Mouse (Mus musculus) lung, embryonic 15.5 days (tissue): Measurements from ENCODE around the gene Cdk11b. TPM values are rescaled to one million over a fixed set of nuclear protein-coding genes. Genes with fewer than 3 reads are reported as not detected.
"Not testable (repeated sequence)": the region's sequence is repeated elsewhere in the genome, so short reads cannot be mapped to it uniquely, and the experiment has no call there.

Experiments
- ATAC-seq: fragments of 200-750 bp; cut with Nextera tagmentation; 2 replicates; pipeline ENCODE4 v1.8.0; 2017; ENCODE audit warnings: moderate number of reproducible peaks, borderline replicate concordance; ENCODE audit not compliant: low FRiP score, low TSS enrichment; ENCODE audit errors: extremely low read depth
- H3K27ac ChIP-seq: fragments of 300-500 bp; sonication (generic); 2 replicates; pipeline ENCODE4 v1.5.1; 2015; ENCODE audit warnings: moderate library complexity, mild to moderate bottlenecking, inconsistent platforms
- H3K27me3 ChIP-seq: fragments of 300-500 bp; sonication (generic); 2 replicates; pipeline ENCODE4 v1.6.1; 2015; ENCODE audit warnings: inconsistent platforms
- H3K36me3 ChIP-seq: fragments of 300-500 bp; sonication (generic); 2 replicates; pipeline ENCODE4 v1.6.1; 2015; ENCODE audit warnings: inconsistent platforms
- H3K4me1 ChIP-seq: fragments of 300-500 bp; sonication (generic); 2 replicates; pipeline ENCODE4 v1.6.1; 2015; ENCODE audit warnings: inconsistent platforms
- H3K4me2 ChIP-seq: fragments of 300-500 bp; sonication (generic); 2 replicates; pipeline ENCODE4 v1.6.1; 2015; ENCODE audit warnings: inconsistent platforms, mild to moderate bottlenecking, moderate library complexity
- H3K4me3 ChIP-seq: fragments of 300-500 bp; sonication (generic); 2 replicates; pipeline ENCODE4 v1.5.1; 2015; ENCODE audit warnings: mild to moderate bottlenecking, inconsistent platforms
- H3K9ac ChIP-seq: fragments of 300-500 bp; sonication (generic); 2 replicates; pipeline ENCODE4 v1.6.1; 2015; ENCODE audit warnings: inconsistent platforms
- H3K9me3 ChIP-seq: fragments of 300-500 bp; sonication (generic); 2 replicates; pipeline ENCODE4 v1.6.1; 2016; ENCODE audit warnings: inconsistent platforms
- WGBS: fragments of 180-500 bp; shearing (Covaris S2); methylation state at CpG from one replicate; pipeline ENCODE4 v1.1.7; 2015; 5-methylcytosine and 5-hydroxymethylcytosine counted together
- polyA plus RNA-seq: library from polyadenylated mRNA; unstranded; fragments of >200 nt; fragmentation: Nextera tagmentation; extraction: Ambion mirVana; gene quantifications from 2 replicates; pipeline ENCODE4 v1.2.1, GENCODE M21; 2015

Gene Cdk11b
- polyA plus RNA-seq, 1 experiment from 2014 or later = 53.6 TPM

DNA sequence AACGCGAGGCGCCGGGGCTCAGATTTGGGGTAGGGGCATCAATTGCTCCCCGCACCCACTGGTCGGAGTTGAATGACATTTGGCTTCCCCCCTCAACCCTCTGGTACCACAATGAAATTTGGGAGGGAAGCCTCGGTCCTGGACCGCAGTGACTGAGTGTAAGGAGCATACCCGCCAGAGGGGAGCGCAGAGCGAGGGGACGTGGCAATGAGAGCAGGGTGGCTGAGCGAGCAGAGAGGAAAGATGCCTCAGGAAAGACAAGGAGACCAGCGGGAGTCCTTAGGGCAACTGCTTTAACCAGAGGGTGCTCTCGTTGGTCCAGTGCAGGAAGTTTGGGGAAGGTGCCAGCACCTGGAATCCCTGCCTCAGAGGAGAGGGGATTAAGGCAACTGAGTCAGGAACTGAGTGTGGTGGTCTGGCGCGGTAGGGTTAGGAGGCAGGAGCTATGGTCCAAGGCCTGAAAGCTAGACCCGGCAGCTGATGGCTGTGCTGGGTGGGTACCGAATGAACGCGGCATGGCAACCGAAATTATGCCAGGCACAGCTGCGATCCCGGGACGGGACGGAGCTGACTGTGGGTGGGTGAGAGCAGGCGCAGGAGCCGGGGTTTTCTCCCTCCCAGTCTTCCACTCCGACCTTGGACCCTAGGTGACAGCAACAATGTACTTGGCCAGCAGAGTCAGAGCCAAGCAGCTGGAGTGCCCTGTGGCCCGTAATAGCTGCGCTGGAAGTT is 29.0 kb downstream of the Cdk11b start:
- Histone ChIP-seq H3K4me3 (peak overlapping the region; percentile 43), H3K27ac (no peak overlapping the region), H3K4me2 (peak overlapping the region; percentile 92), H3K27me3 (peaks cover 23% of the 10 kb centered on the region), H3K9ac (peak overlapping the region; percentile 43), H3K4me1 (peaks cover 43% of the 10 kb centered on the region), H3K36me3 (peaks cover 28% of the 10 kb centered on the region), H3K9me3 (no peaks in the 10 kb centered on the region)
- 2% methylated on average over 31 of the region's 31 CpGs for WGBS
- peak; percentile 17; the same call in 1 of the 2 replicates for ATAC-seq

GRCm38 (mm10) chr4:155654183-155654455 is 29.5 kb downstream of the Cdk11b start:
- peaks cover 23% of the 10 kb centered on the region for H3K27me3 ChIP-seq
- no peaks in the 10 kb centered on the region for H3K9me3 ChIP-seq
- WGBS = 2% methylated on average over 6 of the region's 6 CpGs
- peak overlapping the region; percentile 12; the same call in 1 of the 2 replicates for H3K9ac ChIP-seq
- peaks cover 43% of the 10 kb centered on the region for H3K4me1 ChIP-seq
- H3K4me3 ChIP-seq = peak overlapping the region; percentile 43
- ATAC-seq = no peak
- peaks cover 23% of the 10 kb centered on the region for H3K36me3 ChIP-seq
- peak overlapping the region; percentile 92 for H3K4me2 ChIP-seq
- H3K27ac ChIP-seq = no peak overlapping the region

DNA sequence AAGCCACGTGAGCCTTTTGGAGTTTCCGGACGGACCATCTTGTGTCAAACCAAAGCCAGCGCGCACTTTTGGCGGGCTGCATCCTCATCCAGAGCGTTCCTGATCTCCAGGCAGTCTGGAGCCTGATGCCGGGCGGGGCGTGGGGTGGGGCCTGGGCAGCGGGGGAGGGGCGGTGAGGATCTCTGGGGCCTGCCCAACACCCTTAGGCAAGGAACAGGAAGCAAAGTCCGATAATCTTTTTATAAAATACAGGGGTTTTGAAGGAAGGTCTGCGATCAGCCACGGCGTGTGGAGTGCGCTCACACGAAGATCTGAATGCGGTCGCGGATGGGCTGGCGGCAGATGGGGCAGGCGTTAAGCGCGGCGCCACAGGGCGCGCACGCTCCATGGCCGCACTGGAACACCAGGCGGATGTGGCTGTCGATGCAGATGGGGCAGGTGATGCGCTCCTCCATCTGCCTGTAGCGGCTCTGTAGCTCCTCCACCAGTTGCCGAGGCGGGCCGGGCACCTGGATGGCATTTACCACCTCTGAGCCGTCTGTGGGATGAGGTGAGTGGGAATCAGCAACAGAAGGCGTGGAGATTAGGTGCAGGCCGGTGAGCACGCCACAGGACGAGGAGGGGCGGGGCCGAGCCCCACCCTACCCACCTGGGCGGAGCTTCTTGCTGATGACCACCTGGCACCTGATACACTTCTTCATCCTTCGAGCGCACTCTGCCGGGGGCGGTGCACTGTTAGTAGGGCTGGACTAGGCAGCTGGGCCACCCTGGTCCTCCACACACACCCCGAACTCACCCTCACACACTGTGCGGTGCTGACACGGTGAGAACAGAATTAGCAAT is 30.0 kb downstream of the Cdk11b start:
- peak; percentile 68; the same call in 1 of the 2 replicates for ATAC-seq
- H3K36me3 ChIP-seq = peaks cover 18% of the 10 kb centered on the region
- H3K9ac ChIP-seq = peak overlapping the region; percentile 52
- peaks cover 43% of the 10 kb centered on the region for H3K4me1 ChIP-seq
- WGBS = 1% methylated on average over 52 of the region's 52 CpGs
- H3K4me2 ChIP-seq = peak overlapping the region; percentile 92
- H3K27ac ChIP-seq = peak overlapping the region; percentile 20
- peaks cover 23% of the 10 kb centered on the region for H3K27me3 ChIP-seq
- H3K9me3 ChIP-seq = no peaks in the 10 kb centered on the region
- peak overlapping the region; percentile 43 for H3K4me3 ChIP-seq

DNA sequence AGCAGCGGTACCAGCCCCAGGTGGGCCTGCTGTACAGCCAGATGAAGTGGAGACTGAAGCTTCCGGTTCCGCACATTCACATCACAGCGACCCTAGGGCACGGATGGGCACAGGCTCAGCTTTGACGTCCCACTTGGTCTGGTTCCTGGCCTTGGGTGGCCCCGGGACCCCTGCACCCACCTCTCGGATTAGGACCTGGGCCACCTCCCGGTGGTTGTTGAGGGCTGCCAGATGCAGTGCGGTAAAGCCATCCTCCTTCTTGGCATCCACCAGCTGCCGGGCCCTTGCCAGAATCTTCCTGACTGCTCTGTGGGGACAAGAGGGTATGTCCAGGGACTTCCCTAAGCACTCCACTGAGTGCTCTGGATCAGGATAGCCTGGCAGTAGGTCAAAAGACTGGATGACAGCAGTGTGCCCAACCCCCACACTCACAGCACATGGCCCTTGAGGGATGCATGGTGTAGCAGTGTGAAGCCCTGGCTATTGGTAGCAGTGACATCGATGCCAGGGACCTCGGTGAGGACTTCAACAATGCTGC is 31.6 kb downstream of the Cdk11b start:
- no peak overlapping the region for H3K4me2 ChIP-seq
- peaks cover 42% of the 10 kb centered on the region for H3K4me1 ChIP-seq
- no peak overlapping the region for H3K4me3 ChIP-seq
- no peaks in the 10 kb centered on the region for H3K9me3 ChIP-seq
- 0 out of 2 replicates have a peak, but pooled peaks cover 3% of the 10 kb centered on the region for H3K36me3 ChIP-seq
- 89% methylated on average over 13 of the region's 13 CpGs for WGBS
- no peak overlapping the region for H3K9ac ChIP-seq
- no peak for ATAC-seq
- no peak overlapping the region for H3K27ac ChIP-seq
- peaks cover 23% of the 10 kb centered on the region for H3K27me3 ChIP-seq

- Histone ChIP-seq H3K9me3 (no peaks in the 10 kb centered on the region), H3K27me3 (peaks cover 19% of the 10 kb centered on the region), H3K4me3 (no peak overlapping the region), H3K4me2 (no peak overlapping the region), H3K36me3 (0 out of 2 replicates have a peak, but pooled peaks cover 3% of the 10 kb centered on the region), H3K9ac (no peak overlapping the region), H3K27ac (no peak overlapping the region), H3K4me1 (peaks cover 20% of the 10 kb centered on the region)
- 90% methylated on average over 10 of the region's 10 CpGs for WGBS
- no peak for ATAC-seq
Measured at GRCm38 (mm10) chr4:155658961-155659360, 34.3 kb downstream of the Cdk11b start.

- Histone ChIP-seq H3K27ac (no peak overlapping the region), H3K4me2 (no peak overlapping the region), H3K36me3 (0 out of 2 replicates have a peak, but pooled peaks cover 7% of the 10 kb centered on the region), H3K9me3 (no peaks in the 10 kb centered on the region), H3K9ac (no peak overlapping the region), H3K4me3 (no peak overlapping the region), H3K4me1 (peaks cover 4% of the 10 kb centered on the region; the same call in 1 of the 2 replicates), H3K27me3 (0 out of 2 replicates have a peak, but pooled peaks cover 2% of the 10 kb centered on the region)
- no peak for ATAC-seq
- WGBS = 61% methylated on average over 12 of the region's 12 CpGs
Measured at GRCm38 (mm10) chr4:155660641-155661040, 36.0 kb downstream of the Cdk11b start.

DNA sequence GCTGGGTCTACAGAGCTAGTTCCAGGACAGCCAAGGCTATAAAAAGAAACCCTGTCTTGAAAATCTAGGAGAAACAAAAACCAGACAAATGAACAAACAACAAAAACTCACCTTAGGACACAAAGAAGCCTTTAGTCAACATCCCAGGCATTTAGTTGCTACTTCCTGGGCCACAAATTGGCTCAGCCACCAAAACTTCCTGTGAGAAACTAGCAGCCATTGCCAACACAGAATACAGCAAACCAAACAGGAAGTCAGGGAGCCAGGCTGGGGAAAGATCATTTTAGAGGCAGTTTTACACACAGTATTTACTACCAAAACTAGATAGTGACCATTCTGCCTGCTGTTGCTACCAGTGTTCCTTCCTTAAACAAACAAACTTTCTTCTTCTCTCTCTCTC is 42.2 kb downstream of the Cdk11b start:
- Histone ChIP-seq H3K27ac (0 out of 2 replicates have a peak overlapping the region, but pooled peaks have one; percentile 3), H3K36me3 (peaks cover 9% of the 10 kb centered on the region; the same call in 1 of the 2 replicates), H3K9me3 (no peaks in the 10 kb centered on the region), H3K9ac (no peak overlapping the region), H3K4me3 (no peak overlapping the region), H3K4me2 (no peak overlapping the region), H3K27me3 (no peaks in the 10 kb centered on the region), H3K4me1 (peaks cover 16% of the 10 kb centered on the region)
- no peak for ATAC-seq

- Histone ChIP-seq H3K4me1 (peaks cover 16% of the 10 kb centered on the region), H3K9me3 (no peaks in the 10 kb centered on the region), H3K4me2 (peak within 1 kb of the TSS; percentile 84), H3K4me3 (peak within 1 kb of the TSS; percentile 90), H3K27me3 (no peaks in the 10 kb centered on the region), H3K36me3 (peaks cover 9% of the 10 kb centered on the region; the same call in 1 of the 2 replicates), H3K9ac (peak within 1 kb of the TSS; percentile 74), H3K27ac (peak within 1 kb of the TSS; percentile 80)
- WGBS = under 1% methylated on average over 70 of the region's 73 CpGs
- ATAC-seq = peak; percentile 99
Measured at GRCm38 (mm10) chr4:155668689-155669597, 44.3 kb downstream of the Cdk11b start, which contains the start of gene Mib2. Gene Mib2 (minus strand): TSS chr4:155669198.

GRCm38 (mm10) chr4:155669598-155670075 is 45.0 kb downstream of the Cdk11b start:
- H3K27ac ChIP-seq = no peak overlapping the region
- 1% methylated on average over 8 of the region's 8 CpGs for WGBS
- peak overlapping the region; percentile 84 for H3K4me2 ChIP-seq
- peaks cover 4% of the 10 kb centered on the region; the same call in 1 of the 2 replicates for H3K36me3 ChIP-seq
- peak overlapping the region; percentile 90 for H3K4me3 ChIP-seq
- H3K4me1 ChIP-seq = peaks cover 16% of the 10 kb centered on the region
- no peaks in the 10 kb centered on the region for H3K27me3 ChIP-seq
- peak overlapping the region; percentile 74 for H3K9ac ChIP-seq
- ATAC-seq = peak; percentile 2; the same call in 1 of the 2 replicates
- H3K9me3 ChIP-seq = no peaks in the 10 kb centered on the region

DNA sequence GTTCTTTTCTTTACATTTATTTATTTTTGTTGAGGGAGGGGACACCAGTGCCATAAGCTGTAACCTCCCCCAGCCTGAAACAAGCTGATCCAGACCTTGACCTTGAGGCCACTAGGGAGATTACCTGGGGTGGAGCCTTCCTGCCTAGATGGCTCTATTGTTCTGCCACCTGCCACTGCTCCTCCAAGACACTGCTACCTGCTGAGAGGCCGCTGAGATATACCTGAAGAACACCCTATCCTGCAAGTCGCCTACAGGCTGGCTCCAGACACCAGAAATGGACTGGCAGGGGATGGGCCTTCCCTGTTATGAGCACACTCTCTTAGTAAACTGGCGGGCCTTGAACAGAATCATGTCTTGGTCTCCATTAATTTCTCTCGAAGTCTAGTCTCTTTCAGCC is 45.6 kb downstream of the Cdk11b start:
- not testable (repeated sequence) for H3K9ac ChIP-seq, H3K4me2 ChIP-seq, H3K27me3 ChIP-seq, ATAC-seq, H3K27ac ChIP-seq, H3K9me3 ChIP-seq, H3K36me3 ChIP-seq
- peaks cover 16% of the 10 kb centered on the region for H3K4me1 ChIP-seq
- 64% methylated on average over 4 of the region's 4 CpGs for WGBS
- peak overlapping the region; percentile 90; the same call in 1 of the 2 replicates for H3K4me3 ChIP-seq

DNA sequence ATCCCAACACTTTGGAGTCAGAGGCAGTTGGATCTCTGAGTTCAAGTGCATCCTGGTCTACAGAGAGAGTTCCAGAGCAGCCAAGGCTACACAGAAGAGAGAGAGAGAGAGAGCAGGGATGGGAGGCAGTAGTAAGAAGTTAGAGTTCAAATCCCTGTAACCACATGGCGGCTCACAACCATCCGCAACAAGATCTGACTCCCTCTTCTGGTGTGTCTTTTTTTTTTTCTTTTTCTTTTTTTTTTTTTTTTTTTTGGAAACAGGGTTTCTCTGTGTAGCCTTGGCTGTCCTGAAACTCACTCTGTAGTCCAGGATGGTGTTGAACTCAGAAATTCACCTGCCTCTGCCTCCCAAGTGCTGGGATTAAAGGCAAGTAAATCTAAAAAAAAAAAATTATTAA is 47.4 kb downstream of the Cdk11b start:
- Histone ChIP-seq H3K36me3 (no peaks in the 10 kb centered on the region), H3K9me3 (no peaks in the 10 kb centered on the region), H3K4me3 (no peak overlapping the region), H3K27me3 (no peaks in the 10 kb centered on the region), H3K27ac (no peak overlapping the region), H3K4me2 (no peak overlapping the region), H3K9ac (no peak overlapping the region), H3K4me1 (peaks cover 14% of the 10 kb centered on the region)
- no peak for ATAC-seq
- WGBS = 58% methylated on average over 2 of the region's 2 CpGs
